ENCODE assay signal across 15 mouse cellular contexts in genomic region chr2:103655037-103655436, GRCm38 (mm10).
"Had no signal": no experiment of that assay in that cellular context is flagged by ENCODE, and none has a peak within 500 bp of the region (broad histone marks: within the 10 kb centered on the region; RNA-seq: fewer than 3 reads in every experiment).

No protein-coding gene starts in this region.

- DNase-seq: gastrocnemius, postnatal 14 days; gastrocnemius, postnatal 36 days; heart, adult 18-20 months; heart, postnatal 14 days; heart, postnatal 36 days; kidney, adult 11 months; kidney, adult 2 months; kidney, adult 9 months; kidney, postnatal 14 days; kidney, postnatal 36 days; layer of hippocampus, adult 9-11 months; layer of hippocampus, postnatal 36 days; left cerebral cortex, postnatal 4 days had no signal

- ATAC-seq: hindbrain, postnatal 0 days; intestine, embryonic 16.5 days had no signal
